Mouse (Mus musculus) MEL (cell line): ENCODE results near the gene Secisbp2l. TPM values are rescaled to one million over a fixed set of nuclear protein-coding genes. Genes with fewer than 3 reads are reported as not detected.
A peak's percentile ranks its signal among the peaks of the same experiment; 100 is the strongest.

ENCODE experiments used
- DNase-seq: peaks from one replicate; pipeline ENCODE4 v3.0.0; 2011; ENCODE audit warnings: low read depth, low spot score
- H3K27ac ChIP-seq: 2 replicates; pipeline ENCODE4 v1.5.1; 2012; ENCODE audit warnings: low read depth, mild to moderate bottlenecking, control low read depth, low read length, moderate library complexity; ENCODE audit not compliant: control insufficient read depth
- H3K27me3 ChIP-seq, 2 experiments: fragments of 150-350 bp in 1 of 2; sonication (generic) in 1 of 2; 2 replicates each; pipeline ENCODE4 v1.6.1; 2012; ENCODE audit warnings: low read length in 2 of 2, mild to moderate bottlenecking in 2 of 2, improper control_type of control experiment in 1 of 2, moderate library complexity in 1 of 2; ENCODE audit not compliant: insufficient read depth in 2 of 2, control insufficient read depth in 1 of 2
- H3K36me3 ChIP-seq, 2 experiments: 2 replicates each; pipeline ENCODE4 v1.6.1; 2012 to 2014; ENCODE audit warnings: low read length in 2 of 2, improper control_type of control experiment in 1 of 2, inconsistent platforms in 1 of 2, mild to moderate bottlenecking in 1 of 2; ENCODE audit not compliant: insufficient read depth in 2 of 2, control insufficient read depth in 1 of 2
- H3K4me1 ChIP-seq, 2 experiments: fragments of 150-350 bp in 1 of 2; sonication (generic) in 1 of 2; 2 replicates each; pipeline ENCODE4 v1.6.1; 2012; ENCODE audit warnings: low read length in 2 of 2, improper control_type of control experiment in 1 of 2, mild to moderate bottlenecking in 1 of 2; ENCODE audit not compliant: insufficient read depth in 2 of 2, control insufficient read depth in 1 of 2
- H3K4me3 ChIP-seq, 2 experiments: fragments of 150-350 bp in 1 of 2; sonication (generic) in 1 of 2; 2 replicates each; pipeline ENCODE4 v1.5.1; 2012; ENCODE audit warnings: low read depth in 2 of 2, low read length in 2 of 2, mild to moderate bottlenecking in 2 of 2, moderate library complexity in 2 of 2, control low read depth in 1 of 2, improper control_type of control experiment in 1 of 2; ENCODE audit not compliant: control insufficient read depth in 1 of 2, insufficient read depth in 1 of 2
- H3K79me2 ChIP-seq: 2 replicates; pipeline ENCODE4 v1.6.1; 2012; ENCODE audit warnings: mild to moderate bottlenecking, low read length, moderate library complexity; ENCODE audit not compliant: control insufficient read depth, poor library complexity, insufficient read depth
- H3K9ac ChIP-seq: 2 replicates; pipeline ENCODE4 v1.6.1; 2012; ENCODE audit warnings: low read depth, mild to moderate bottlenecking, control low read depth, low read length, moderate library complexity; ENCODE audit not compliant: control insufficient read depth, poor library complexity, severe bottlenecking
- H3K9me3 ChIP-seq: fragments of 150-350 bp; sonication (generic); replicated peaks from 2 replicates; pipeline ENCODE4 v1.6.1; 2012; ENCODE audit warnings: mild to moderate bottlenecking, low read length, improper control_type of control experiment, moderate library complexity; ENCODE audit not compliant: insufficient read depth
- BHLHE40 ChIP-seq: IDR thresholded peaks from 2 replicates; pipeline ENCODE4 v1.6.1; 2012; ENCODE audit warnings: low read depth, mild to moderate bottlenecking, inconsistent platforms, low read length, improper control_type of control experiment, borderline replicate concordance
- CHD1 ChIP-seq: IDR thresholded peaks from 2 replicates; pipeline ENCODE4 v1.6.1; 2012; ENCODE audit warnings: low read depth, mild to moderate bottlenecking, inconsistent platforms, low read length, improper control_type of control experiment
- CHD2 ChIP-seq: IDR thresholded peaks from 2 replicates; pipeline ENCODE4 v1.6.1; 2011; ENCODE audit warnings: low read length, improper control_type of control experiment
- CTCF ChIP-seq, 3 experiments: IDR thresholded peaks in 2 of 3; conservative IDR thresholded peaks in 1 of 3; 2 replicates each; pipeline ENCODE4 v1.5.1; 2011 to 2012; ENCODE audit warnings: low read length in 3 of 3, low read depth in 2 of 3, mild to moderate bottlenecking in 2 of 3, improper control_type of control experiment in 1 of 3, inconsistent platforms in 1 of 3, mixed read lengths in 1 of 3, moderate library complexity in 1 of 3; ENCODE audit not compliant: control insufficient read depth in 1 of 3, insufficient read depth in 1 of 3, poor library complexity in 1 of 3, severe bottlenecking in 1 of 3
- ELF1 ChIP-seq: IDR thresholded peaks from 2 replicates; pipeline ENCODE4 v1.6.1; 2014; ENCODE audit warnings: low read depth, mild to moderate bottlenecking, inconsistent platforms, low read length, improper control_type of control experiment, moderate library complexity
- EP300 ChIP-seq, 2 experiments: IDR thresholded peaks; 2 replicates each; pipeline ENCODE4 v1.6.1; 2011; ENCODE audit warnings: improper control_type of control experiment in 2 of 2, low read length in 2 of 2, low read depth in 1 of 2, mild to moderate bottlenecking in 1 of 2
- ETS1 ChIP-seq: IDR thresholded peaks from 2 replicates; pipeline ENCODE4 v1.6.1; 2012; ENCODE audit warnings: low read depth, mild to moderate bottlenecking, inconsistent platforms, low read length, improper control_type of control experiment, moderate library complexity
- GABPA ChIP-seq: IDR thresholded peaks from 2 replicates; pipeline ENCODE4 v1.6.1; 2012; ENCODE audit warnings: low read depth, mild to moderate bottlenecking, inconsistent platforms, low read length, improper control_type of control experiment, moderate library complexity
- HCFC1 ChIP-seq: IDR thresholded peaks from 2 replicates; pipeline ENCODE4 v1.6.1; 2012; ENCODE audit warnings: low read depth, mild to moderate bottlenecking, inconsistent platforms, low read length, improper control_type of control experiment, moderate library complexity
- JUND ChIP-seq: IDR thresholded peaks from 2 replicates; pipeline ENCODE4 v1.6.1; 2011; ENCODE audit warnings: low read depth, mild to moderate bottlenecking, improper control_type of control experiment, low read length
- KAT2A ChIP-seq: conservative IDR thresholded peaks from 2 replicates; pipeline ENCODE4 v1.6.1; 2012; ENCODE audit warnings: low read depth, low read length, improper control_type of control experiment, inconsistent platforms
- MAFK ChIP-seq: IDR thresholded peaks from 2 replicates; pipeline ENCODE4 v1.6.1; 2011; ENCODE audit warnings: low read depth, mild to moderate bottlenecking, low read length, improper control_type of control experiment, borderline replicate concordance
- MYB ChIP-seq: IDR thresholded peaks from 2 replicates; pipeline ENCODE4 v1.6.1; 2011; ENCODE audit warnings: mild to moderate bottlenecking, low read depth, low read length, improper control_type of control experiment
- MYC ChIP-seq: IDR thresholded peaks from 2 replicates; pipeline ENCODE4 v1.6.1; 2011; ENCODE audit warnings: low read depth, mild to moderate bottlenecking, low read length, improper control_type of control experiment, moderate library complexity
- NELFE ChIP-seq: IDR thresholded peaks from 2 replicates; pipeline ENCODE4 v1.6.1; 2011; ENCODE audit warnings: low read depth, low read length, improper control_type of control experiment
- POLR2A ChIP-seq, 2 experiments: IDR thresholded peaks; 2 replicates each; pipeline ENCODE4 v1.6.1; 2011 to 2012; ENCODE audit warnings: low read length in 2 of 2, mild to moderate bottlenecking in 2 of 2, control low read depth in 1 of 2, improper control_type of control experiment in 1 of 2, low read depth in 1 of 2, moderate library complexity in 1 of 2; ENCODE audit not compliant: control insufficient read depth in 1 of 2, insufficient read depth in 1 of 2, poor library complexity in 1 of 2
- POLR2AphosphoS5 ChIP-seq: IDR thresholded peaks from 2 replicates; pipeline ENCODE4 v1.6.1; 2012; ENCODE audit warnings: low read depth, borderline replicate concordance, mild to moderate bottlenecking, inconsistent platforms, low read length, moderate library complexity, mixed read lengths
- RAD21 ChIP-seq: IDR thresholded peaks from 2 replicates; pipeline ENCODE4 v1.6.1; 2011; ENCODE audit warnings: mild to moderate bottlenecking, low read depth, low read length, improper control_type of control experiment
- SIN3A ChIP-seq: IDR thresholded peaks from 2 replicates; pipeline ENCODE4 v1.6.1; 2012; ENCODE audit warnings: low read length, improper control_type of control experiment, inconsistent platforms
- TAL1 ChIP-seq: IDR thresholded peaks from 2 replicates; pipeline ENCODE4 v1.6.1; 2012; ENCODE audit warnings: mild to moderate bottlenecking, inconsistent platforms, low read length, moderate library complexity, mixed read lengths
- TCF12 ChIP-seq: IDR thresholded peaks from 2 replicates; pipeline ENCODE4 v1.6.1; 2014; ENCODE audit warnings: low read depth, mild to moderate bottlenecking, inconsistent platforms, low read length, improper control_type of control experiment, moderate library complexity
- UBTF ChIP-seq: IDR thresholded peaks from 2 replicates; pipeline ENCODE4 v1.6.1; 2012; ENCODE audit warnings: low read depth, mild to moderate bottlenecking, inconsistent platforms, low read length, improper control_type of control experiment, moderate library complexity, borderline replicate concordance; ENCODE audit not compliant: insufficient read depth
- USF1 ChIP-seq: IDR thresholded peaks from 2 replicates; pipeline ENCODE4 v1.6.1; 2014; ENCODE audit warnings: low read depth, mild to moderate bottlenecking, inconsistent platforms, low read length, improper control_type of control experiment, moderate library complexity
- ZC3H11A ChIP-seq: IDR thresholded peaks from 2 replicates; pipeline ENCODE4 v1.6.1; 2012; ENCODE audit warnings: low read depth, mild to moderate bottlenecking, inconsistent platforms, low read length, improper control_type of control experiment
- ZKSCAN1 ChIP-seq: IDR thresholded peaks from 2 replicates; pipeline ENCODE4 v1.6.1; 2012; ENCODE audit warnings: low read depth, mild to moderate bottlenecking, inconsistent platforms, low read length, improper control_type of control experiment, moderate library complexity
- ZMIZ1 ChIP-seq: IDR thresholded peaks from 2 replicates; pipeline ENCODE4 v1.6.1; 2012; ENCODE audit warnings: low read depth, mild to moderate bottlenecking, inconsistent platforms, low read length, improper control_type of control experiment, moderate library complexity
- ZNF384 ChIP-seq: IDR thresholded peaks from 2 replicates; pipeline ENCODE4 v1.6.1; 2012; ENCODE audit warnings: low read depth, mild to moderate bottlenecking, inconsistent platforms, low read length, improper control_type of control experiment
- polyA plus RNA-seq, 2 experiments: library from polyadenylated mRNA; stranded (reverse) in 1 of 2; unstranded in 1 of 2; fragments of >175 nt in 1 of 2; fragments of >200 nt in 1 of 2; gene quantifications; 2 replicates each; pipeline versions ENCODE4 v1.2.1 to v1.2.4; 2012; ENCODE audit warnings: low replicate concordance in 2 of 2, low read depth in 1 of 2; ENCODE audit not compliant: insufficient read length in 2 of 2, insufficient read depth in 1 of 2, missing spikeins in 1 of 2
- total RNA-seq: library from RNA; depleted of rRNA; stranded (reverse); fragments of 300-350 nt; gene quantifications from 2 replicates; pipeline ENCODE4 v1.2.3, GENCODE M21; 2012

Secisbp2l gene
- total and polyA plus RNA-seq, 3 experiments = 7.6 to 10.9 TPM; not detected in 1

- DNase-seq = peak; percentile 36
- Histone ChIP-seq H3K79me2 (peaks cover 12% of the 10 kb centered on the region), H3K4me3 (peak overlapping the region; percentile 87 to 89), H3K4me1 (peaks cover 2 to 5% of the 10 kb centered on the region in 2 experiments; a peak in 2 of 4 replicates), H3K36me3 (peaks cover 0 to 14% of the 10 kb centered on the region in 2 experiments; a peak in 2 of 4 replicates), H3K9me3 (no peaks in the 10 kb centered on the region), H3K27ac (0 out of 2 replicates have a peak overlapping the region, but pooled peaks have one; percentile 2), H3K27me3 (no peaks in the 10 kb centered on the region), H3K9ac (peak overlapping the region; percentile 90)
- TF ChIP-seq BHLHE40 (no peak), ELF1 (no peak), USF1 (no peak), MYC (no peak), HCFC1 (no peak), POLR2A (IDR thresholded peaks at IDR 0.05; ENCODE audit: control insufficient read depth in 1 of 2, insufficient read depth in 1 of 2, low read depth in 1 of 2, low read length in 2 of 2, poor library complexity in 1 of 2) (peak in 1 of 2 experiments; percentile 75; a peak in 2 of 4 replicates), ZMIZ1 (no peak), RAD21 (no peak), ETS1 (no peak), EP300 (IDR thresholded peaks at IDR 0.05; ENCODE audit: low read depth in 1 of 2, low read length in 2 of 2) (no peak), POLR2AphosphoS5 (no peak), ZC3H11A (no peak), CTCF (IDR thresholded peaks at IDR 0.05 in 2 of 3, conservative IDR thresholded peaks at IDR 0.05 in 1 of 3; ENCODE audit: control insufficient read depth in 1 of 3, insufficient read depth in 1 of 3, low read depth in 2 of 3, low read length in 3 of 3, poor library complexity in 1 of 3, severe bottlenecking in 1 of 3) (no peak), CHD1 (no peak), MYB (no peak), ZNF384 (no peak), ZKSCAN1 (no peak), JUND (no peak), TAL1 (no peak), NELFE (no peak), CHD2 (no peak), UBTF (peak; percentile 99), TCF12 (no peak), KAT2A (no peak), SIN3A (0 out of 2 replicates have a peak, but pooled peaks have one; percentile 0), GABPA (no peak), MAFK (no peak)
Measured at GRCm38 (mm10) chr2:125781978-125782718, 522 bp downstream of the Secisbp2l start.
